Mouse (Mus musculus) G1E (cell line): ENCODE measurements around the gene Tsga10.

Experiments
- CTCF ChIP-seq: IDR thresholded peaks from 2 replicates; pipeline ENCODE4 v1.5.1; 2012; ENCODE audit warnings: low read depth, low read length, inconsistent platforms, mixed read lengths
- GATA1 ChIP-seq: IDR thresholded peaks from 2 replicates; pipeline ENCODE4 v1.6.1; 2012; ENCODE audit warnings: borderline replicate concordance, low read length, inconsistent platforms, mixed read lengths
- GATA2 ChIP-seq: IDR thresholded peaks from 2 replicates; pipeline ENCODE4 v1.6.1; 2012; ENCODE audit warnings: low read depth, low read length, inconsistent platforms, borderline replicate concordance
- TAL1 ChIP-seq: conservative IDR thresholded peaks from 2 replicates; pipeline ENCODE4 v1.6.1; 2012; ENCODE audit warnings: low read depth, low read length, inconsistent platforms, mixed read lengths

- TF ChIP-seq TAL1, result no peak
- TF ChIP-seq CTCF, result no peak
- TF ChIP-seq GATA2, result no peak
- no peak for TF ChIP-seq GATA1
Observed at GRCm38 (mm10) chr1:37889206-37889605, 23.0 kb upstream of the Tsga10 start.
